Mouse (Mus musculus) liver, embryonic 14.5 days (tissue): ENCODE data around the gene Ccdc159.

ENCODE experiments used
- CTCF ChIP-seq: IDR thresholded peaks from 2 replicates; pipeline ENCODE4 v1.5.1; 2016; ENCODE audit warnings: antibody characterized with exemption, low read depth, control low read depth
- EP300 ChIP-seq: IDR thresholded peaks from 2 replicates; pipeline ENCODE4 v1.6.1; 2016; ENCODE audit warnings: antibody characterized with exemption, low read depth

DNA sequence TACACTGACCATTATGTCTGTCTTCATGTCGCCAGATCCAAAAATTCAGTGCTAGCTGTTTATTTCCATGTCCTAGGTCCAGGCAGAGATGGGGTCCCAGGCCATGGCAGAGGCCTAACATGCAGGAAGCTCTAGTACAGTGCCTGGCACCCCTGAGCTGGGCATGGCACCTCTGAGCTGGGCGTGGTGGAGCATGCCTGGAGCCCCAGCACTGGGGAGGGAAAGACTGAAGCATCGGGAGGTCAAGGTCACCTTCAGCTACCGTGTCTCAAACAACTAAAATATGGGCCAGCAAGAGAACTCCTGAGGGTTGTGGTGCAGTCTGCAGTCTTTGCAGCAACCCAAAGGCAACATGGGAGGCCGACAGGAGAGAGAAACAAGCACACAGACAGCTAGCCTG lies 31.1 kb downstream of the Ccdc159 start:
- TF ChIP-seq CTCF (no peak), EP300 (no peak)
